Mouse (Mus musculus): ENCODE measurements around the gene Slc15a5. TPM values are rescaled to one million over a fixed set of nuclear protein-coding genes. Genes with fewer than 3 reads are reported as not detected.

Gene Slc15a5
- polyA plus RNA-seq, 1 experiment from 2014 or later = not detected

DNA sequence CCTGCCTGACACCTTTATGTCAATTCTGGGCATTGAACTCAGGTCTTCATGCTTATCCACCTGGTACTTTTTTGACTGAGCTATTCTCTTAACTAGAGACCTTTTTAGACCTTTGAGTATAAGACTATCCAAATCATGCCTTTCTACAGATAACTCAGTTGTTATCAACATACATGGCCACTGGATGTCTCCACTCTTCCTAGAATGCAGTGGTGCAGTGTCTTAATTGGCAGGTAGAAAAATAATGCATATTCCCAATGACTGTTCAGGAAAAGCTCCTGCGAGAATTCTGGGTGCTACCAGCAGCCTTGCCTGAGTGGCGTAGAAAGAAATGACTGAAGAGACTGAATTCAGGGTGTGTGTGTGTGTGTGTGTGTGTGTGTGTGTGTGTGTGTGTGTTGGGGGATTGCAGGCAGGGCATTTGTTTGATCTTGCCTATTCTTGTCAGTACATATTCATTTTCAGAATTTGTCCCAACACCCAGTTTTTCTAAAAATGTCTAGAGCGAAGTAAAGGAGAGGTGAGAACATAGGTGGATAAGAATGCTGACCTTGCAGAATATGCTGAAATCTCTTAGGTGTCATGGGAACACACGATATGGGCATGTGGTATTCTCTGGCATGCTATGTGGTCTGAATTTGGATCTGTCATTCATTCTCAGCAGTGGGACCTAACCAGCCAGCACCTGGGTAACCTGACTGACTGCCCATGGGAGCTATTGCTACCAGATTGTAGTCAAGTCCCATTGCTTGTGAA is 119.5 kb downstream of the Slc15a5 start:
- no peaks in the 10 kb centered on the region for H3K27me3 ChIP-seq (ENCODE audit: control insufficient read depth, insufficient read depth, low read length)
- no peaks in the 10 kb centered on the region for H3K9me3 ChIP-seq (ENCODE audit: control insufficient read depth, low read length)
- H3K4me3 ChIP-seq (ENCODE audit: low read depth, low read length) = no peak overlapping the region
- no peak overlapping the region for H3K9ac ChIP-seq (ENCODE audit: low read length)
- H3K36me3 ChIP-seq (ENCODE audit: control insufficient read depth, insufficient read depth, low read length) = no peaks in the 10 kb centered on the region
- no peak overlapping the region for H3K4me2 ChIP-seq (ENCODE audit: low read depth)
- ATAC-seq (ENCODE audit: insufficient read depth, low FRiP score, low TSS enrichment) (no peak), DNase-seq (ENCODE audit: low spot score) (no peak)
- H3K4me1 ChIP-seq (ENCODE audit: control insufficient read depth, insufficient read depth, low read length) = no peaks in the 10 kb centered on the region
- H3K27ac ChIP-seq (ENCODE audit: low read depth, low read length) = no peak overlapping the region
- WGBS = 88% methylated on average over 4 of the region's 4 CpGs

DNA sequence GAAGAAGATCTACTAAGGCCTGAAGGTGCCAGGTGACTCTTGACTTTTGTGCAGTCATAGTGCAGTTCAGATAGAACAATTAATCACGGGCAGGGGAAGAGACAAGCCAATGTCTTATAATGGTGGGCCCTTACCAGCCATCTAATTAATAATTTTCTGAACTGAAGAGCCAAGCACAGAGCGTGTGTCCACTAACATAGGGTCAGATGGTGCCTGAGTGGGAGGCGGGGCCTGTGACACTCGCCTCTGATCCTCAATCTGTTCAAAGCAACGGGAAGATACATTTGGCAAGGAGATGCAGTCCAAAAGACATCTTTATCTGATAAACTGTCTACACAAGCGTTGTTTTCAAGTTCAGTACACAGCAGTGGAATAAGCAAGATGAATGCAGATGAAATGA is 122.1 kb downstream of the Slc15a5 start:
- H3K9me3 ChIP-seq (ENCODE audit: control insufficient read depth, low read length) = no peaks in the 10 kb centered on the region
- no peak overlapping the region for H3K4me3 ChIP-seq (ENCODE audit: low read depth, low read length)
- no peaks in the 10 kb centered on the region for H3K4me1 ChIP-seq (ENCODE audit: control insufficient read depth, insufficient read depth, low read length)
- H3K9ac ChIP-seq (ENCODE audit: low read length) = no peak overlapping the region
- no peak overlapping the region for H3K4me2 ChIP-seq (ENCODE audit: low read depth)
- no peak for DNase-seq (ENCODE audit: low spot score)
- ATAC-seq (ENCODE audit: insufficient read depth, low FRiP score, low TSS enrichment) = no peak
- WGBS = 90% methylated on average over 6 of the region's 6 CpGs
- H3K36me3 ChIP-seq (ENCODE audit: control insufficient read depth, insufficient read depth, low read length) = no peaks in the 10 kb centered on the region
- no peak overlapping the region for H3K27ac ChIP-seq (ENCODE audit: low read depth, low read length)
- H3K27me3 ChIP-seq (ENCODE audit: control insufficient read depth, insufficient read depth, low read length) = no peaks in the 10 kb centered on the region

DNA sequence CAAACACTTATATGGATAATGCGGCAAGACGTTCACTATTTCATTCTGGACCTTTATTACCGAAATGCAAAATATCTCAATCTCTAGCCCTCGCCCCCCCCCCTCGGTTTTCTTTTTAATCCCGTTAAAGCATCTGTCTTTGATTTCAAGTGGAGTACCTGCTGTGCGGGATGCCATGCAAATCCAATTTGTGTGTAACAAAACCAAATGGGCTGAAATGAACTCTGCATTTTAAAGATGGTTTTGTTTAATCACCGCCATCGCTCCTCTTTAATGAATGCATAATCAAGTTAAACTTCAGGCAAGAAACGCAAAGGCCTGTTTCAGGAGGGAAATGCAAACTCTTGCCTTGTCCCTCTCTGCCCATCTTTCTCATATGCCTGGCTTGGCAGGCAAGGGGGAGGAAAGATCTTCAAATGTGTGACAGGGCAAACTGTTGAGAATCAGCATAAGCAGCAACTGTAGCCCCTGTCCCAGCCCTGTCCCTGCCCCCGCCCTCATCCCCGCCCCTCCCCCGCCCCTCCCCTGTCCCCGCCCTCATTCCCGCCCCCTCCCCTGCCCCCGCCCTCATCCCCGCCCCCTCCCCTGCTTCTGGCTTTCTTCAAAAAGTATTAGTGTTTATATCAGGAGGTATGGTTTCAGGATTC is 122.8 kb downstream of the Slc15a5 start:
- ATAC-seq (ENCODE audit: insufficient read depth, low FRiP score, low TSS enrichment) = no peak
- no peak overlapping the region for H3K4me3 ChIP-seq (ENCODE audit: low read depth, low read length)
- no peaks in the 10 kb centered on the region for H3K9me3 ChIP-seq (ENCODE audit: control insufficient read depth, low read length)
- no peaks in the 10 kb centered on the region for H3K27me3 ChIP-seq (ENCODE audit: control insufficient read depth, insufficient read depth, low read length)
- DNase-seq (ENCODE audit: low spot score) = peak; percentile 11
- no peak overlapping the region for H3K27ac ChIP-seq (ENCODE audit: low read depth, low read length)
- no peak overlapping the region for H3K4me2 ChIP-seq (ENCODE audit: low read depth)
- H3K4me1 ChIP-seq (ENCODE audit: control insufficient read depth, insufficient read depth, low read length) = no peaks in the 10 kb centered on the region
- 50% methylated on average over 12 of the region's 17 CpGs for WGBS
- no peak overlapping the region for H3K9ac ChIP-seq (ENCODE audit: low read length)
- H3K36me3 ChIP-seq (ENCODE audit: control insufficient read depth, insufficient read depth, low read length) = no peaks in the 10 kb centered on the region

DNA sequence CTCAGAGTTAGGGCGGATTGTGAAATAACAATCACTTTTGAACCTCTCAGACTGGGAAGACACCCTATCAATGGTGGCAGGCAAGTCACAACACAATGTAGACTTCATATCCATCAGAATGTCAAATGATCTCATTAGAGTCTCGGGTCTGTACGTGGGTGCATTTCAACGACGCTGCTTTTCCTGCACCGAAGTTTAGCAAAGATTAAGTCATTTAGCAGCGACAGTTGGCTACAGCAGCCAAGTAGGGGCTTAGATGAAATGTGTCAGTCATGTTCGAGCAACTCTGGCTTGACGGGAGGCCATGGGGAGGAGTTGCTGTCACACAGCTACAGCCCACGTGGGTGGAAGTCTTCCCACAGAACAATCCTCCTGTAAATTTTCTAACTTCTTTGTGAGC is 133.2 kb downstream of the Slc15a5 start:
- no peak overlapping the region for H3K9ac ChIP-seq (ENCODE audit: low read length)
- H3K9me3 ChIP-seq (ENCODE audit: control insufficient read depth, low read length) = no peaks in the 10 kb centered on the region
- no peaks in the 10 kb centered on the region for H3K36me3 ChIP-seq (ENCODE audit: control insufficient read depth, insufficient read depth, low read length)
- no peaks in the 10 kb centered on the region for H3K27me3 ChIP-seq (ENCODE audit: control insufficient read depth, insufficient read depth, low read length)
- ATAC-seq (ENCODE audit: insufficient read depth, low FRiP score, low TSS enrichment) (no peak), DNase-seq (ENCODE audit: low spot score) (no peak)
- WGBS = 92% methylated on average over 10 of the region's 10 CpGs
- H3K27ac ChIP-seq (ENCODE audit: low read depth, low read length) = no peak overlapping the region
- no peaks in the 10 kb centered on the region for H3K4me1 ChIP-seq (ENCODE audit: control insufficient read depth, insufficient read depth, low read length)
- H3K4me2 ChIP-seq (ENCODE audit: low read depth) = no peak overlapping the region
- H3K4me3 ChIP-seq (ENCODE audit: low read depth, low read length) = no peak overlapping the region

DNA sequence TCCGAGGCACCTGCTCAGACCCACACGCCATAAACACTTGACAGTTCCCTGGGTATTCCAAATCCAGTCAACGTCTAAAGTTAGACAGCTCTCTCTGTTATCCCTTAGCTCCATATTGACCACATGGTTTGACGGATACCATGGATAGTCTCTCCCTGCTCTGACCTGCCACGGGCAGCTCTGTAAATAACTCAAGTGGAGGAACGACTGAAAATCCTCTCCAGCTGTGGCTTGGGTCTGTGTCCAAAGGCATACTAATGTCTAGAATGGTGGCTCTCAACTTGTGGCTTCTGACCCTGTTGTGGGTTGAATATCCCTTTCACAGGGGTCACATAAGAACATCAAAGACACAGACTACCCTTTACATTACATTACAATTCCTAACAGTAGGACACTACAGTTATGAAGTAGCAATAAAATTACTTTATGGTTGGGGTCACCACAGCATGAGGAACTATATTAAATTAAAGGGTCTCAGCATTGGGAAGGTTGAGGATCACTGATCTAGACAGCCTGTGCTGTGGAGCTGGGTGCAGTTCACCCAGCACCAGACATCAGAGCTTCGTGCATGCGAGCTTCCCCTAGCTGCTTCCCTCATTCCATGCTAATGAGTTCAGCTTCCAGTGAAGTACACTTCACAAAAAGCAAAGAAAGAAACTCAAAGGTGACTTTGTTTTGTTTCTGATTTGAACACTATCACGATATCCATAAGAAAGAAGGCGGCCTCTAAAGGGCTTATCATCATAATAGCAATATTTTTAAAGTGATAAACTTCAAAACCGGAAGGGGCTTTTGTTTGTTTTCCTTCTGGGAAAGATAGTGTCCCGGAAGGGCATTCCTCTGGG is 139.1 kb downstream of the Slc15a5 start:
- DNase-seq (ENCODE audit: low spot score) (no peak), ATAC-seq (ENCODE audit: insufficient read depth, low FRiP score, low TSS enrichment) (no peak)
- H3K27me3 ChIP-seq (ENCODE audit: control insufficient read depth, insufficient read depth, low read length) = no peaks in the 10 kb centered on the region
- 60% methylated on average over 12 of the region's 12 CpGs for WGBS
- H3K4me1 ChIP-seq (ENCODE audit: control insufficient read depth, insufficient read depth, low read length) = no peaks in the 10 kb centered on the region
- H3K9ac ChIP-seq (ENCODE audit: low read length) = no peak overlapping the region
- H3K36me3 ChIP-seq (ENCODE audit: control insufficient read depth, insufficient read depth, low read length) = no peaks in the 10 kb centered on the region
- no peaks in the 10 kb centered on the region for H3K9me3 ChIP-seq (ENCODE audit: control insufficient read depth, low read length)
- no peak overlapping the region for H3K27ac ChIP-seq (ENCODE audit: low read depth, low read length)
- no peak overlapping the region for H3K4me3 ChIP-seq (ENCODE audit: low read depth, low read length)
- H3K4me2 ChIP-seq (ENCODE audit: low read depth) = no peak overlapping the region

DNA sequence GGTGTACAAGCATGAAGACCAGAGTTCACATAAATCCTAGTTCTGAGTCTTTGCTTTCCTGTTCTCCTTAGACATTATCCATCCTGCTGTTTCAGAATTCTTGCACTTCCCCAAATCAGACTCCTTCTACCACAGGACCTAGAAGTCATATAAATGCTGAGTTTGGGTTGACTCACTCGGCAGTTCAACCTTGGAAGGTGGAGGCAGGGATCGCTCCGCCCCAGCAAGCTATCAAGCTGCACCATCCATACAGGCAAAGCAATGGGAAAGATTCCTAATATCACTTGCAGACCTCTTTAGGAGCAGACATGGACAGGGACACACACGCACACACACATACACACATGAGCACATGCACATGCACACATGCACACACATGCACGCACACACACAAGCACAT is 142.2 kb downstream of the Slc15a5 start:
- H3K4me3 ChIP-seq (ENCODE audit: low read depth, low read length) = no peak overlapping the region
- 92% methylated on average over 5 of the region's 5 CpGs for WGBS
- H3K9ac ChIP-seq (ENCODE audit: low read length) = no peak overlapping the region
- no peaks in the 10 kb centered on the region for H3K36me3 ChIP-seq (ENCODE audit: control insufficient read depth, insufficient read depth, low read length)
- H3K27ac ChIP-seq (ENCODE audit: low read depth, low read length) = no peak overlapping the region
- no peaks in the 10 kb centered on the region for H3K27me3 ChIP-seq (ENCODE audit: control insufficient read depth, insufficient read depth, low read length)
- DNase-seq (ENCODE audit: low spot score) = no peak
- no peaks in the 10 kb centered on the region for H3K4me1 ChIP-seq (ENCODE audit: control insufficient read depth, insufficient read depth, low read length)
- H3K9me3 ChIP-seq (ENCODE audit: control insufficient read depth, low read length) = no peaks in the 10 kb centered on the region
- no peak overlapping the region for H3K4me2 ChIP-seq (ENCODE audit: low read depth)
- ATAC-seq (ENCODE audit: insufficient read depth, low FRiP score, low TSS enrichment) = no peak

DNA sequence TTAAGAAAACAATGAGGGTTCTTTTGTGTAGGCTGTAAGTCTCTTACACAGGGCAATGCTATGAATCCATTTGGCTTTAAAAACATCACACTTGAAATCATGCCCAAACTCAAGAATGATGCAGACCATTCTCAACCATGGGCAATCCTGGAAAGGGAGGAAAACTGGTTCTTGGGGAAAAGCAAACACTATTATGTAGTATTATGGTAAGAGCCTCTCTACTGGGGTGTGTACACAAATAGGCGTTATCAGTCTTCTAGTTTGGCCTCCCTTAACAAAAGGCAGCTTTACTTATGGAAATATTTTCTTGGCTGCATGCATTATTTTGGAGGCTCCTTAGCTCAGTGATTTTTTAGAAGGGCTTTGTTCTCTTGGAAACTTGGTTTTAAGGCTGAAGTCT is 143.4 kb downstream of the Slc15a5 start:
- Histone ChIP-seq H3K9ac (ENCODE audit: low read length) (no peak overlapping the region), H3K9me3 (ENCODE audit: control insufficient read depth, low read length) (no peaks in the 10 kb centered on the region), H3K36me3 (ENCODE audit: control insufficient read depth, insufficient read depth, low read length) (no peaks in the 10 kb centered on the region), H3K27ac (ENCODE audit: low read depth, low read length) (no peak overlapping the region), H3K4me1 (ENCODE audit: control insufficient read depth, insufficient read depth, low read length) (no peaks in the 10 kb centered on the region), H3K4me3 (ENCODE audit: low read depth, low read length) (no peak overlapping the region), H3K4me2 (ENCODE audit: low read depth) (no peak overlapping the region), H3K27me3 (ENCODE audit: control insufficient read depth, insufficient read depth, low read length) (no peaks in the 10 kb centered on the region)
- 96% methylated on average over 1 of the region's 1 CpGs for WGBS
- ATAC-seq (ENCODE audit: insufficient read depth, low FRiP score, low TSS enrichment) = no peak
- DNase-seq (ENCODE audit: low spot score) = no peak

DNA sequence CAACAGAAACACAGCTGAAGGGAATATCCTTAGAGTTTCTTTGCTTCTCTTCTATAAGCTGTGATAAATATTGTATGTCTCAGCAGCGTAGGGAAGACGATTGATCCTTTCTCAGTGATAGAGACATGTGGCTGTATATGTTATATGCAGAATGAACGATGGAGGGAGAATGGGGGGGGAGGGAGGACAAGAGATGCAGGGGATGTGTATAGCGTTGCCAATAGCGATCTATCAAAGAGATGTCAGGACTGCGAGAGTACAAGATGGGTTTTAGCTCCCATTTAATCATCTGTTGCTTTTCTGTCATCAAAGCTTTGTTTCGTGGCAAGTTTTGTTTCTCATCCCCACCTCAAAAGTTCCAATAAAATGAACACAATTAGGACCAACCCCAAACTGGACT is 143.9 kb downstream of the Slc15a5 start:
- H3K4me1 ChIP-seq (ENCODE audit: control insufficient read depth, insufficient read depth, low read length) = no peaks in the 10 kb centered on the region
- no peak overlapping the region for H3K9ac ChIP-seq (ENCODE audit: low read length)
- no peaks in the 10 kb centered on the region for H3K36me3 ChIP-seq (ENCODE audit: control insufficient read depth, insufficient read depth, low read length)
- no peak overlapping the region for H3K4me3 ChIP-seq (ENCODE audit: low read depth, low read length)
- no peak overlapping the region for H3K27ac ChIP-seq (ENCODE audit: low read depth, low read length)
- DNase-seq (ENCODE audit: low spot score) (no peak), ATAC-seq (ENCODE audit: insufficient read depth, low FRiP score, low TSS enrichment) (no peak)
- WGBS = 85% methylated on average over 7 of the region's 7 CpGs
- H3K4me2 ChIP-seq (ENCODE audit: low read depth) = no peak overlapping the region
- H3K9me3 ChIP-seq (ENCODE audit: control insufficient read depth, low read length) = no peaks in the 10 kb centered on the region
- no peaks in the 10 kb centered on the region for H3K27me3 ChIP-seq (ENCODE audit: control insufficient read depth, insufficient read depth, low read length)

All from neural tube, embryonic 11.5 days (tissue).